Mouse (Mus musculus) gastrocnemius, adult 8-10 months (tissue): ENCODE results near the gene Cxadr. TPM values are rescaled to one million over a fixed set of nuclear protein-coding genes. Genes with fewer than 3 reads are reported as not detected.

Experiments used
- DNase-seq, 2 experiments: peaks; one replicate each; pipeline ENCODE4 v3.0.0; 2022; ENCODE audit warnings: low spot score in 2 of 2
- total RNA-seq, 4 experiments: library from RNA; stranded (reverse); gene quantifications; 2 replicates each; pipeline ENCODE4 v1.2.4; 2022

Cxadr gene
- total RNA-seq, 4 experiments from 2014 or later = 0.34 to 1.0 (median 0.53) TPM

- no peak for DNase-seq
Measured at GRCm38 (mm10) chr16:78305606-78306100, 4.4 kb downstream of the Cxadr start.

GRCm38 (mm10) chr16:78306606-78307005 is 5.3 kb downstream of the Cxadr start:
- DNase-seq = no peak

GRCm38 (mm10) chr16:78307476-78308192 is 6.3 kb downstream of the Cxadr start:
- DNase-seq = no peak

- no peak for DNase-seq
Measured at GRCm38 (mm10) chr16:78309258-78309657, 8.0 kb downstream of the Cxadr start.

- no peak for DNase-seq
Measured at GRCm38 (mm10) chr16:78313135-78313887, 12.0 kb downstream of the Cxadr start.

GRCm38 (mm10) chr16:78314026-78314425 is 12.7 kb downstream of the Cxadr start:
- DNase-seq = no peak

- DNase-seq = peak; percentile 17 to 28
Measured at GRCm38 (mm10) chr16:78316849-78317248, 15.6 kb downstream of the Cxadr start.

- no peak for DNase-seq
Measured at GRCm38 (mm10) chr16:78317960-78318359, 16.7 kb downstream of the Cxadr start.

GRCm38 (mm10) chr16:78319711-78320110 is 18.4 kb downstream of the Cxadr start:
- no peak for DNase-seq

- no peak for DNase-seq
Measured at GRCm38 (mm10) chr16:78321559-78321958, 20.3 kb downstream of the Cxadr start.

GRCm38 (mm10) chr16:78322140-78322539 is 20.9 kb downstream of the Cxadr start:
- no peak for DNase-seq

- DNase-seq = no peak
Measured at GRCm38 (mm10) chr16:78325972-78326848, 24.9 kb downstream of the Cxadr start.

- no peak for DNase-seq
Measured at GRCm38 (mm10) chr16:78327562-78327961, 26.3 kb downstream of the Cxadr start.

- no peak for DNase-seq
Measured at GRCm38 (mm10) chr16:78327999-78328398, 26.7 kb downstream of the Cxadr start.

- no peak for DNase-seq
Measured at GRCm38 (mm10) chr16:78337226-78337625, 35.9 kb downstream of the Cxadr start.

- DNase-seq = no peak
Measured at GRCm38 (mm10) chr16:78341356-78341755, 40.1 kb downstream of the Cxadr start.

- no peak for DNase-seq
Measured at GRCm38 (mm10) chr16:78342767-78343166, 41.5 kb downstream of the Cxadr start.

GRCm38 (mm10) chr16:78343792-78344191 is 42.5 kb downstream of the Cxadr start:
- no peak for DNase-seq

GRCm38 (mm10) chr16:78346662-78347327 is 45.5 kb downstream of the Cxadr start:
- no peak for DNase-seq

- DNase-seq = no peak
Measured at GRCm38 (mm10) chr16:78347328-78347926, 46.1 kb downstream of the Cxadr start.

GRCm38 (mm10) chr16:78357757-78358156 is 56.5 kb downstream of the Cxadr start:
- DNase-seq = no peak
